Mouse (Mus musculus) liver, postnatal 0 days (tissue): ENCODE results near the gene Tmem40. TPM values are rescaled to one million over a fixed set of nuclear protein-coding genes. Genes with fewer than 3 reads are reported as not detected.

ENCODE experiments used
- ATAC-seq: fragments of 200-750 bp; cut with Nextera tagmentation; 2 replicates; pipeline ENCODE4 v1.8.0; 2017; ENCODE audit warnings: mild to moderate bottlenecking, moderate library complexity
- DNase-seq: peaks from one replicate; pipeline ENCODE4 v3.0.0-alpha.2; 2016
- H3K27ac ChIP-seq: fragments of 300-500 bp; sonication (generic); 2 replicates; pipeline ENCODE4 v1.5.1; 2014; ENCODE audit warnings: antibody characterized with exemption, moderate library complexity, mild to moderate bottlenecking, low read depth
- H3K27me3 ChIP-seq: fragments of 300-500 bp; sonication (generic); 2 replicates; pipeline ENCODE4 v1.6.1; 2014; ENCODE audit warnings: low read length, control low read depth, mixed read lengths; ENCODE audit not compliant: insufficient read depth
- H3K36me3 ChIP-seq: fragments of 300-500 bp; sonication (generic); replicated peaks from 2 replicates; pipeline ENCODE4 v1.6.1; 2014; ENCODE audit warnings: mild to moderate bottlenecking, control low read depth, low read length, moderate library complexity, mixed read lengths; ENCODE audit not compliant: insufficient read depth
- H3K4me1 ChIP-seq: fragments of 300-500 bp; sonication (generic); 2 replicates; pipeline ENCODE4 v1.6.1; 2014; ENCODE audit warnings: antibody characterized with exemption, mild to moderate bottlenecking, control low read depth; ENCODE audit not compliant: insufficient read depth
- H3K4me2 ChIP-seq: fragments of 300-500 bp; sonication (generic); 2 replicates; pipeline ENCODE4 v1.6.1; 2014; ENCODE audit warnings: low read depth, mild to moderate bottlenecking, low read length, moderate library complexity, mixed read lengths
- H3K4me3 ChIP-seq: fragments of 300-500 bp; sonication (generic); 2 replicates; pipeline ENCODE4 v1.5.1; 2014; ENCODE audit warnings: low read depth, low read length
- H3K9ac ChIP-seq: fragments of 300-500 bp; sonication (generic); replicated peaks from 2 replicates; pipeline ENCODE4 v1.6.1; 2014; ENCODE audit warnings: mild to moderate bottlenecking, moderate library complexity
- H3K9me3 ChIP-seq: fragments of 300-500 bp; sonication (generic); 2 replicates; pipeline ENCODE4 v1.6.1; 2016; ENCODE audit warnings: mild to moderate bottlenecking, control low read depth, low read length, mixed read lengths
- CTCF ChIP-seq: sonication (generic); IDR thresholded peaks from 2 replicates; pipeline ENCODE4 v1.5.1; 2016; ENCODE audit warnings: antibody characterized with exemption, low read depth
- EP300 ChIP-seq: IDR thresholded peaks from 2 replicates; pipeline ENCODE4 v1.6.1; 2016; ENCODE audit warnings: antibody characterized with exemption, low read depth, mild to moderate bottlenecking
- WGBS: fragments of 180-500 bp; shearing (Covaris S2); extraction: QIAGEN DNeasy Blood & Tissue Kit; methylation state at CpG from one replicate; pipeline ENCODE4 v1.1.7; 2014; ENCODE audit not compliant: insufficient replicate concordance; 5-methylcytosine and 5-hydroxymethylcytosine counted together
- polyA plus RNA-seq: library from polyadenylated mRNA; unstranded; fragments of >200 nt; fragmentation: Nextera tagmentation; extraction: Ambion mirVana; gene quantifications from 2 replicates; pipeline ENCODE4 v1.2.1, GENCODE M21; 2015

Tmem40 gene
- polyA plus RNA-seq: 18.9 and 21.2 TPM in 2 replicates

GRCm38 (mm10) chr6:115761995-115762756, at the start of gene Tmem40:
TSS of gene Tmem40 (minus strand) at chr6:115762410.
- H3K9me3 ChIP-seq: no peaks in the 10 kb centered on the region
- WGBS: 4% methylated on average over 9 of the region's 9 CpGs
- no peak within 1 kb of the TSS for H3K9ac ChIP-seq
- peaks cover 39% of the 10 kb centered on the region for H3K4me1 ChIP-seq
- H3K4me2 ChIP-seq: peak within 1 kb of the TSS; percentile 35
- peak within 1 kb of the TSS; percentile 53 for H3K27ac ChIP-seq
- no peaks in the 10 kb centered on the region for H3K27me3 ChIP-seq
- no peak for TF ChIP-seq CTCF
- no peak for TF ChIP-seq EP300
- no peak within 1 kb of the TSS for H3K4me3 ChIP-seq
- ATAC-seq: no peak
- no peaks in the 10 kb centered on the region for H3K36me3 ChIP-seq
- peak; percentile 60 for DNase-seq

- Histone ChIP-seq H3K27ac (no peak overlapping the region), H3K4me2 (no peak overlapping the region), H3K4me1 (peaks cover 16% of the 10 kb centered on the region), H3K36me3 (peaks cover 6% of the 10 kb centered on the region), H3K4me3 (no peak overlapping the region), H3K9me3 (no peaks in the 10 kb centered on the region), H3K9ac (no peak overlapping the region), H3K27me3 (no peaks in the 10 kb centered on the region)
- DNase-seq (no peak), ATAC-seq (no peak)
- 71% methylated on average over 8 of the region's 8 CpGs for WGBS
- no peak for TF ChIP-seq EP300
- no peak for TF ChIP-seq CTCF
Measured at GRCm38 (mm10) chr6:115811606-115812005, 49.4 kb upstream of the Tmem40 start.

- Histone ChIP-seq H3K27ac (peak within 1 kb of the TSS; percentile 91), H3K4me1 (peaks cover 18% of the 10 kb centered on the region), H3K9ac (peak within 1 kb of the TSS; percentile 98), H3K4me2 (peak within 1 kb of the TSS; percentile 73), H3K4me3 (peak within 1 kb of the TSS; percentile 91), H3K27me3 (no peaks in the 10 kb centered on the region), H3K36me3 (peaks cover 28% of the 10 kb centered on the region), H3K9me3 (no peaks in the 10 kb centered on the region)
- WGBS: under 1% methylated on average over 47 of the region's 47 CpGs
- ATAC-seq: peak; percentile 86
- TF ChIP-seq CTCF (peak; percentile 66), EP300 (peak; percentile 98)
- peak; percentile 88 for DNase-seq
Measured at GRCm38 (mm10) chr6:115808488-115809231, 46.5 kb upstream of the Tmem40 start, which contains the start of gene Rpl32. TSS of gene Rpl32 (minus strand) at chr6:115808747.

- peaks cover 28% of the 10 kb centered on the region for H3K36me3 ChIP-seq
- H3K4me2 ChIP-seq: peak overlapping the region; percentile 73
- no peaks in the 10 kb centered on the region for H3K9me3 ChIP-seq
- H3K4me3 ChIP-seq: peak overlapping the region; percentile 91
- peak overlapping the region; percentile 91 for H3K27ac ChIP-seq
- H3K9ac ChIP-seq: peak overlapping the region; percentile 98
- TF ChIP-seq CTCF: no peak
- no peak for TF ChIP-seq EP300
- peak; percentile 24; the same call in 1 of the 2 replicates for ATAC-seq
- WGBS: under 1% methylated on average over 22 of the region's 22 CpGs
- DNase-seq: no peak
- no peaks in the 10 kb centered on the region for H3K27me3 ChIP-seq
- peaks cover 18% of the 10 kb centered on the region for H3K4me1 ChIP-seq
Measured at GRCm38 (mm10) chr6:115808196-115808487, 45.9 kb upstream of the Tmem40 start.

GRCm38 (mm10) chr6:115807464-115808195, 45.4 kb upstream of the Tmem40 start:
- Histone ChIP-seq H3K27ac (peak overlapping the region; percentile 91), H3K9ac (peak overlapping the region; percentile 98), H3K27me3 (no peaks in the 10 kb centered on the region), H3K36me3 (peaks cover 28% of the 10 kb centered on the region), H3K9me3 (no peaks in the 10 kb centered on the region), H3K4me1 (peaks cover 18% of the 10 kb centered on the region), H3K4me3 (peak overlapping the region; percentile 91), H3K4me2 (peak overlapping the region; percentile 73)
- no peak for ATAC-seq
- no peak for DNase-seq
- no peak for TF ChIP-seq CTCF
- TF ChIP-seq EP300: no peak
- whole genome bisulfite sequencing: 2% methylated on average over 15 of the region's 15 CpGs
